Mouse (Mus musculus) heart, embryonic 14.5 days (tissue): Measurements from ENCODE around the gene Ptpn13. TPM values are rescaled to one million over a fixed set of nuclear protein-coding genes. Genes with fewer than 3 reads are reported as not detected.

Experiments used
- ATAC-seq: fragments of 200-750 bp; cut with Nextera tagmentation; 2 replicates; pipeline ENCODE4 v1.8.0; 2017; ENCODE audit warnings: low read depth, moderate TSS enrichment; ENCODE audit not compliant: insufficient number of reproducible peaks, insufficient read depth, low FRiP score
- H3K27ac ChIP-seq, 2 experiments: fragments of 200-500 bp in 1 of 2; fragments of 300-500 bp in 1 of 2; sonication (generic) in 1 of 2; replicated peaks in 1 of 2; 2 replicates each; pipeline ENCODE4 v1.5.1; 2012 to 2014; ENCODE audit warnings: low read depth in 2 of 2, low read length in 2 of 2, control low read depth in 1 of 2, mild to moderate bottlenecking in 1 of 2, mixed read lengths in 1 of 2; ENCODE audit not compliant: control insufficient read depth in 1 of 2, insufficient read depth in 1 of 2
- H3K27me3 ChIP-seq: fragments of 300-500 bp; sonication (generic); 2 replicates; pipeline ENCODE4 v1.6.1; 2014; ENCODE audit warnings: mild to moderate bottlenecking, low read length, control low read depth; ENCODE audit not compliant: control insufficient read depth, insufficient read depth
- H3K36me3 ChIP-seq: fragments of 300-500 bp; sonication (generic); 2 replicates; pipeline ENCODE4 v1.6.1; 2014; ENCODE audit warnings: mild to moderate bottlenecking, control low read depth, low read length, mixed read lengths; ENCODE audit not compliant: control insufficient read depth, insufficient read depth
- H3K4me1 ChIP-seq, 2 experiments: fragments of 200-500 bp in 1 of 2; fragments of 300-500 bp in 1 of 2; sonication (generic) in 1 of 2; 2 replicates each; pipeline ENCODE4 v1.6.1; 2012 to 2014; ENCODE audit warnings: low read length in 2 of 2, control low read depth in 1 of 2, mixed read lengths in 1 of 2; ENCODE audit not compliant: control insufficient read depth in 2 of 2, insufficient read depth in 2 of 2
- H3K4me2 ChIP-seq: fragments of 300-500 bp; sonication (generic); 2 replicates; pipeline ENCODE4 v1.6.1; 2014; ENCODE audit warnings: mild to moderate bottlenecking, low read length
- H3K4me3 ChIP-seq, 2 experiments: fragments of 200-500 bp in 1 of 2; fragments of 300-500 bp in 1 of 2; sonication (generic) in 1 of 2; 2 replicates each; pipeline ENCODE4 v1.5.1; 2012 to 2014; ENCODE audit warnings: low read length in 2 of 2, mild to moderate bottlenecking in 2 of 2, control low read depth in 1 of 2, low read depth in 1 of 2, moderate library complexity in 1 of 2; ENCODE audit not compliant: control insufficient read depth in 1 of 2, insufficient read depth in 1 of 2
- H3K9ac ChIP-seq: fragments of 300-500 bp; sonication (generic); 2 replicates; pipeline ENCODE4 v1.6.1; 2014; ENCODE audit warnings: mild to moderate bottlenecking, low read length
- H3K9me3 ChIP-seq: fragments of 300-500 bp; sonication (generic); 2 replicates; pipeline ENCODE4 v1.6.1; 2016; ENCODE audit warnings: low read length, control low read depth; ENCODE audit not compliant: control insufficient read depth
- WGBS: fragments of 180-500 bp; shearing (Covaris S2); extraction: QIAGEN DNeasy Blood & Tissue Kit; methylation state at CpG from one replicate; pipeline ENCODE4 v1.1.7; 2014; 5-methylcytosine and 5-hydroxymethylcytosine counted together
- polyA plus RNA-seq: library from polyadenylated mRNA; unstranded; fragments of >200 nt; fragmentation: Nextera tagmentation; extraction: Ambion mirVana; gene quantifications from 2 replicates; pipeline ENCODE4 v1.2.1, GENCODE M21; 2014

The Ptpn13 gene
- polyA plus RNA-seq, 1 experiment from 2014 or later = 9.3 TPM

- H3K4me2 ChIP-seq = no peak overlapping the region
- no peaks in the 10 kb centered on the region for H3K4me1 ChIP-seq
- no peak overlapping the region for H3K9ac ChIP-seq
- 88% methylated on average over 4 of the region's 4 CpGs for WGBS
- no peak overlapping the region for H3K27ac ChIP-seq
- no peak for ATAC-seq
- H3K4me3 ChIP-seq = no peak overlapping the region
- no peaks in the 10 kb centered on the region for H3K9me3 ChIP-seq
- no peaks in the 10 kb centered on the region for H3K27me3 ChIP-seq
- peaks cover 70% of the 10 kb centered on the region for H3K36me3 ChIP-seq
Observed at GRCm38 (mm10) chr5:103568034-103568433, 143.0 kb downstream of the Ptpn13 start.

GRCm38 (mm10) chr5:103569446-103569845 is 144.5 kb downstream of the Ptpn13 start:
- no peak overlapping the region for H3K9ac ChIP-seq
- no peaks in the 10 kb centered on the region for H3K9me3 ChIP-seq
- no peak overlapping the region for H3K4me3 ChIP-seq
- no peaks in the 10 kb centered on the region for H3K4me1 ChIP-seq
- ATAC-seq = no peak
- no peaks in the 10 kb centered on the region for H3K27me3 ChIP-seq
- H3K4me2 ChIP-seq = no peak overlapping the region
- WGBS = 91% methylated on average over 9 of the region's 9 CpGs
- H3K27ac ChIP-seq = no peak overlapping the region
- H3K36me3 ChIP-seq = peaks cover 69% of the 10 kb centered on the region

GRCm38 (mm10) chr5:103579680-103580420 is 154.9 kb downstream of the Ptpn13 start:
- Histone ChIP-seq H3K27me3 (no peaks in the 10 kb centered on the region), H3K9ac (no peak overlapping the region), H3K4me1 (no peaks in the 10 kb centered on the region), H3K4me2 (no peak overlapping the region), H3K4me3 (no peak overlapping the region), H3K27ac (no peak overlapping the region), H3K36me3 (peaks cover 16% of the 10 kb centered on the region), H3K9me3 (no peaks in the 10 kb centered on the region)
- WGBS = 65% methylated on average over 11 of the region's 11 CpGs
- ATAC-seq = 0 out of 2 replicates have a peak, but pooled peaks have one; percentile 26

GRCm38 (mm10) chr5:103587219-103587618 is 162.2 kb downstream of the Ptpn13 start:
- 72% methylated on average over 7 of the region's 7 CpGs for WGBS
- peaks cover 20% of the 10 kb centered on the region for H3K36me3 ChIP-seq
- no peaks in the 10 kb centered on the region for H3K27me3 ChIP-seq
- H3K9ac ChIP-seq = no peak overlapping the region
- no peak overlapping the region for H3K4me2 ChIP-seq
- no peaks in the 10 kb centered on the region for H3K9me3 ChIP-seq
- H3K4me3 ChIP-seq = no peak overlapping the region
- ATAC-seq = no peak
- peak overlapping the region in 1 of 2 experiments; percentile 30; a peak in 1 of 4 replicates for H3K27ac ChIP-seq
- H3K4me1 ChIP-seq = peaks cover 4 to 9% of the 10 kb centered on the region in 2 experiments; a peak in 3 of 4 replicates

- Histone ChIP-seq H3K36me3 (peaks cover 23% of the 10 kb centered on the region), H3K9me3 (no peaks in the 10 kb centered on the region), H3K9ac (no peak overlapping the region), H3K4me2 (no peak overlapping the region), H3K27ac (peak overlapping the region in 1 of 2 experiments; percentile 31; a peak in 1 of 4 replicates), H3K4me3 (no peak overlapping the region), H3K27me3 (no peaks in the 10 kb centered on the region), H3K4me1 (peaks cover 22 to 28% of the 10 kb centered on the region in 2 experiments)
- no peak for ATAC-seq
- WGBS = 49% methylated on average over 7 of the region's 7 CpGs
Observed at GRCm38 (mm10) chr5:103591846-103592245, 166.9 kb downstream of the Ptpn13 start.

GRCm38 (mm10) chr5:103592706-103593105 is 167.7 kb downstream of the Ptpn13 start:
- Histone ChIP-seq H3K4me2 (no peak overlapping the region), H3K4me1 (peaks cover 18 to 28% of the 10 kb centered on the region in 2 experiments), H3K27me3 (no peaks in the 10 kb centered on the region), H3K9me3 (no peaks in the 10 kb centered on the region), H3K36me3 (peaks cover 23% of the 10 kb centered on the region), H3K4me3 (no peak overlapping the region), H3K9ac (no peak overlapping the region), H3K27ac (no peak overlapping the region)
- ATAC-seq = no peak
- WGBS = 68% methylated on average over 8 of the region's 8 CpGs

- H3K4me3 ChIP-seq = no peak overlapping the region
- H3K27ac ChIP-seq = no peak overlapping the region
- H3K9me3 ChIP-seq = no peaks in the 10 kb centered on the region
- peaks cover 23 to 33% of the 10 kb centered on the region in 2 experiments for H3K4me1 ChIP-seq
- H3K27me3 ChIP-seq = no peaks in the 10 kb centered on the region
- peaks cover 17% of the 10 kb centered on the region for H3K36me3 ChIP-seq
- no peak overlapping the region for H3K4me2 ChIP-seq
- H3K9ac ChIP-seq = no peak overlapping the region
- WGBS = 82% methylated on average over 9 of the region's 9 CpGs
- no peak for ATAC-seq
Observed at GRCm38 (mm10) chr5:103593575-103593974, 168.6 kb downstream of the Ptpn13 start.
